Mouse (Mus musculus): ENCODE data around the gene St7. TPM values are rescaled to one million over a fixed set of nuclear protein-coding genes. Genes with fewer than 3 reads are reported as not detected.
"Not testable (repeated sequence)": the region's sequence is repeated elsewhere in the genome, so short reads cannot be mapped to it uniquely, and the experiment has no call there.

The St7 gene
- total RNA-seq (2021) = 10 to 100 TPM; 18.3 to 28.9 TPM
- long read RNA-seq, experiment 1, transcript St7-202 (15 exons, 2,046 nt) = major isoform, 14 of 21 reads
- long read RNA-seq, experiment 1, partial matches to known transcripts = 0 of 21 reads
- long read RNA-seq, experiment 1, other reads (novel, unspliced or antisense) = 3 of 21 reads
- long read RNA-seq, experiment 2, transcript St7-205 (16 exons, 2,115 nt) = minor isoform, 6 of 63 reads
- long read RNA-seq, experiment 2, transcript St7-202 (15 exons, 2,046 nt) = major isoform, 49 of 63 reads
- long read RNA-seq, experiment 2, partial matches to known transcripts = 2 of 63 reads
- long read RNA-seq, experiment 2, other reads (novel, unspliced or antisense) = 3 of 63 reads

DNA sequence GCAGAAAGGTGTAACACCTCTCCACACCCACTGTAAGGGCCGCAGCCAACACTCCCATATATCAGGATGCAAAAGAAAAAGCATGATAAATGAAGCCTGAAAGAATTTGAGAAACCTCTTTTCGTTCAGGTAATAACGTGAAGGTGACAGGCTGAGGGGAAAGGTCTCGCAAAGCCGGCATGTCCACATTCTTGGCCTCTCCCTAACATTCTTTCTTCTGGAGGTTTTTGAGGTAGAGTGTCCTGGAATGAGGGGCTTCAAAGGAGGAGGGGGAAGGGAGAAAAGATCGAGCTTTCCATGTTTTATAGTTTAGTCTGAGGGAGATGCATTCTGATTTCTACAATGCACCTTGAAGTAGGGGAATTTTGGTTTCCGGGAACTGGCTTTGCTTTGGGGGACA lies at the start of gene St7:
TSS of gene St7 (plus strand) at position 287 of the 400 bp plus-strand sequence.
- no peak for DNase-seq (ENCODE audit: low spot score in 2 of 2)

DNA sequence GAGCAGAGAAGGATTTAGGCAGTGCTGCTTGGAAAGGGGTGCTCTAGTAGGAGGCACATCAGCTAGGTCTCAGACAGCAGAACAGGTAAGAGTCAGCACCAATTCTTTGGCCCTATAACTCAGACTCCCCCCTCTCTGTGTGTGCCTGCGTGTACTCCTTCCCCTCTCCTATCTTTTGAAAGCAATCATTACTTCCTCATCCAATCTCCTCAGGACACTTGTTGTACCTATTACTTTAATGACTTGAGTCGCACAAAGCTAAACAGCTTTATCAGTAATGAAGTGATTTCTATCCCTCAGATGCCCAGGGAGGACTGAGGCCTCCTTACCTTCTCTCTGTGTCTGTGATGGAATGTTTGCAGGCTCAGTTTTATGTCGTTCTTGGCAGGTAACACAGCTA lies 46.6 kb upstream of the St7 start:
- no peak for DNase-seq (ENCODE audit: low spot score in 2 of 2)

DNA sequence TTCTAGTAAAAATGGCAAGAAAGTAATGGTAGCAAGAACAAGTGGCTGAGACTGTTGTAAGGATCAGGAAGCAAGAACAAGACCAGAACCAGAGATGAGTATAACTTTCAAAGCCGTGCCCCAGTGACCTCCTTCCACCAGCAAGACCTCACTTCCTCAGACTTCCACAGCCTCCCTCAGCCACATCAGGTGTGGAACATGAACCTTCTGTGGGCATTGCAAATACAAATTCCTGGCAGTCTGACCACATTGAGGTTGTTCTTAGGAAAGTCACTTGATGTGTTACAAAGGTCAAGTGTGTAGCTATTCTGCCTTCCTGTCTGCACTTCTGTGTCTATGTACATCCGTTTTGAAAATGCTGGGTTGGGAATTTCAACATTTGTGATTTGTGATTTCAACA lies 40.6 kb upstream of the St7 start:
- no peak for DNase-seq (ENCODE audit: low spot score in 2 of 2)

DNA sequence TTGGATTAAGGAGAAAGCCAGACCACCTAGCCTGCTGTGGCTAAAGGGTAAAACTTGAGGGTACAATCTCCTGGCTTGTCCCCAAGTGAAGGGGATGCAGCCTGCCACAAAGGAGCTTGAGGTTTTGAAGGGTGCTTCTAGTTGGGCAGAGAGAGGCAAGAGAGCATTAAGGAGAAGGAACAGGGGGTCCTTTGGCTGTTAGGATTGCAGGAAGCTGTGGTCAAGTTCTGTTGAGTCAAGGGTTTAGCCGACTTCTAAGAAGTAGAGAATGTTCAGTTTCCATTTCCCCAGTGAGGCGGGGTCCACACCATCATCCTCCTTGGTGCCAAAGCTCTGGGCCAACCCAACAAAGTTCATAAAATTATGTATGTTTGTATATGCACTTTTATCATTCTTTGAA lies 37.7 kb upstream of the St7 start:
- no peak for DNase-seq (ENCODE audit: low spot score in 2 of 2)

DNA sequence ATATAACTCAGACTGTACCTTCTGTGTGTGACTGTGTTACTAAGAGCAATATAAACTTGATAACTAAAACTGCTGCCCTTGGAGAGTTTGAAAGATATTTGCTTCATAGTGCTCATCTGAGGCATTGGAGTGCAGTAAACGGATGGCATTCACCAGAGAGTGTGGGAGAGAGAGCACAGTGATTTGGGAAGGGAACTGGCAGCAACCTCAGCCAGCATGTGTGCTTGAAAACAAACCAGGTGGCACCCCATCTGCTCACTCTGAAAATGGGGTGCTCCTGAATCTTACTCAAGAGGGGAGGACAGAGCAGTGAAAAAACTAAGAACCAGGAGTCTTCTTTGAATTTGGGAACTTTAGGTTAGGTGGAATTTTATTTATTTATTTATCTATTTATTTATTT lies 35.4 kb upstream of the St7 start:
- no peak for DNase-seq (ENCODE audit: low spot score in 2 of 2)

DNA sequence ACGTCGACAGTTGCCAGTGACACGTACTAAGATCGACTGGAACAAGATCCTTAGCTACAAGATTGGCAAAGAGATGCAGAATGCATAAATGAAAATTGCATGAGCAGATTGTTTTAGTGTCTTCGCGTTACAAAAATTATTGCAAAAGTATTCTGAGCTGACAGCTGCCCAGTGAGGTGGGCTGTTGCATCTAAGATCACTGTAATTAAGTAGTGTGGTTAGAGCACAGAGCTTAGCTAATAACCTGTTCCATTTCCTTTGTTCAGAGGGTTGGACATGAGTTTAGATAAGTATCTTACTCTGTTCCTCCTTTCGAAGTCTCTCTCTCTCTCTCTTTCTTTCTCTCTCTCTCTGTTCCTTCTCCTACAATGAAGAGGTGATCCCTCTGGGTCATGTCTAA lies 27.4 kb upstream of the St7 start:
- DNase-seq (ENCODE audit: low spot score in 2 of 2) = no peak

DNA sequence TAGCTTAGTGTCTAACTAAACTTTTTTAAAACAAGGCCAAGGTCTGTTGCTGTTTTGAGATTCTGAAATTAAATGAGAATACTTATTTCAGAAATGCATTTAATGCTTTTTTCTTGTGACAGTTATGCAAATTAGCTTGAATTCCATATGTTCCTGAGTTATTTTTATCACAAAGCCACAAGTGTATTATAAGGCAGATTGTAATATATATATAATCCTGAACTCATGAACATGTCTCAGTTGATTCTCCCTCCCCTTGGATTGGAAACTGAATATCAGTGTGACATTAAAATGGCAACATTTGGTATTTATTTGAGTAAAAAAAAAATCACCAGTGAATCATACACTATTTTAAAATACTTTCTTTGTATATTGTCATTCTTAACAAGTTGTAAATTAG lies 26.7 kb upstream of the St7 start:
- no peak for DNase-seq (ENCODE audit: low spot score in 2 of 2)

DNA sequence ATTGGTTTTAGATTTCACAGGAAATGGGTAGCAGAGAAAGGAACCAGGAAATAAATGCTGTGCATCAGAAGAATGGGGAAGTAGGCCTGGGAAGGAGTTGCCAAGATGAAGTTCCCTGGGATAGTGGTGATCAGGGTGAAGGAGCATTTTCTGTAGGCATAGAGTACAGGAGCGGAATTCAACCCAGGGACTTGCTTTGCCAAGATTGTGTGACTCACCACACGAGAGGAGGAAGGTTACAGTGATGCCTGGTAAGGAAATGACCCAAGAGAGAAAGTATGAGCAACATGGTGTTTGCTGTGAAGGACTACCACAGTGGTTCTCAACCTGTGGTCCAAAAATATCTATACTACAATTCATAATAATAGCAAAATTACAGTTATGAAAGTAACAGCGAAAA lies 24.9 kb upstream of the St7 start:
- DNase-seq (ENCODE audit: low spot score in 2 of 2) = no peak

DNA sequence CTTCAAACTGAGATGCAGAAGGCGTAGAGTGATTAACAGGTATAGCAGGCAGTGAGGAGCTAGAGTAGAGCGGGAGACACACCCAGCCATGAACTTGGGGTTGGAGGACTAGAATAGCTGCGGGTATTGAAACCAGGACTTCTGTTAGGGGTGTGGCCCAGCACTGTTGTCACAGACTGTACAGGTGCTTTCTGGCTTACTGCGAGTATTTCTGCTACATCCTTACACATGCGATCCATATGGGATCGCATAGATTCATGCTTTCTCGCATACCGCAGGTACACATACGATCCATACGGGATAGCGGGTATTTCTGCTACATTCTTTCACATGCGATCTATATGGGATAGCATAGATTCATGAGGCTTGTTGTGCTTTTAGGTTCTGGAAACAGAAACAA lies 24.4 kb upstream of the St7 start:
- no peak for DNase-seq (ENCODE audit: low spot score in 2 of 2)

DNA sequence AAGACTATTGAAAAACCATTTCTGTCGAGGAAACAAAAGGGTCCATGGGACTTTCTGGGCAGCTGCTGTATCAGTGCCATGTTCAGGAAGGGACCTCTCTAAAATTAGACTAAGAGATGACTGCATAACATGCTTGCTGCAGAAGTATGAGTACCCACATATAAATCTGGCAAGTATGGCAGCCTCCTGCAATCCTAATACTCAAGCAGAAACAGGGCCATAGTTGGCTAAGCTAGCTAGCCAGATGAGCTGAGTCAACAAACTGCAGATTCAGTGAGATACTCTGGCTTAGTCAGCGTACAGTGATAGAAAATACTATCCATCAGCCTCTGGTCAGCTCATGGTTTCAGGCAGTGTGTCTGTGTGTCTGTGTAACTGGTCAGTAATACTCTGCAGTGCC lies 22.9 kb upstream of the St7 start:
- no peak for DNase-seq (ENCODE audit: low spot score in 2 of 2)

DNA sequence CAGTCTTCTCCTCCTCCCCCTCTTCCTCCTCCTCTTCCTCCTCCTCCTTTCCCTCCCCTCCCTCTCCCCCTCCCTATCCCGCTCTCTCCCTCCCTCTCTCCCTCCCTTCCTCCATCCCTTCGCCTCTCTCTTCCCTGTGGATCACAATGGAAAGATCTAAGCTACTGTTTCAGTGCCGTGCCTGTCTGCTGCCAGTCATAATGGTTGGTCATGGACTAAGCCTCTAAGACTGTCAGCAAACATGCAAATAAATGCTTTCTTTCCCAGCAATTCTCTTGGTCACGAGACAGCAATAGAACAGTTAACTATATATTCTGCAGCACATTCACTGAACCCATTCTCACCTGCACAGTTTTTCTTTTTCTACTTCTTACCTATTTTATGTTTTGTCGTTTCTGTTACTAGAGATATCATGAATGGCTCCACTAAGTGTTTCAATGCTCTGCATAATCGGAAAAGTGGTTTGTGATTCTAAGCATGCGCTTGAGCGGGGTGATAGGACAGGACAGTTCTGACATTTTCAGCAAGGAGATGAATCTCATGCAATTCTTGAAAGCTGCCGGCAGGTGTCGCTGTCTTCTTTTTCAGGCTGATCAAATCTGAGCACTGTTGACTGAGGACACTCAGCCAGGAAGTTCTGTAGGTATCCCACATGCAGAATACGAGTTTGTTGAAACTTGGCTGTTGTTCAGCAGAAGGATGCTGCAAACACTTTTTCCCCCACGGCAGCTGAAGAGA lies 17.5 kb upstream of the St7 start:
- peak; percentile 61 to 74 for DNase-seq (ENCODE audit: low spot score in 2 of 2)

DNA sequence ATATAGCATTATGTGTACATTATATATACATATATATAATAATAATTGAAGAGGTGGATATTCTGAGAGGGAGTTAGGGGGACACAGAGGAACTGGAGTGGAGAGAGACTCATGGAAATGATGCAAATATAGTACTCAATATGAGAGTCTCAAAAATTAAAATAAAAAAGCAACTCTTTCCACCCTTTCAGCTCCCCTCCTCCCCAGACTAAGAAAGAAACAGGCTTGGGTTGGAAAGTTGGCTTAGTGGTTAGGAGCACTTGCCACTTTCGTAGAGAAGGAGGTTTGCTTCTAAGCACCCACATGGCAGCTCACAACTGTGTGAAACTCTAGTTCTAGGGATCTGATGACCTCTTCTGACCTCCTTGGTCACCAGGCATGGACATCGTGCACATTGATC lies 15.7 kb upstream of the St7 start:
- no peak for DNase-seq (ENCODE audit: low spot score in 2 of 2)

DNA sequence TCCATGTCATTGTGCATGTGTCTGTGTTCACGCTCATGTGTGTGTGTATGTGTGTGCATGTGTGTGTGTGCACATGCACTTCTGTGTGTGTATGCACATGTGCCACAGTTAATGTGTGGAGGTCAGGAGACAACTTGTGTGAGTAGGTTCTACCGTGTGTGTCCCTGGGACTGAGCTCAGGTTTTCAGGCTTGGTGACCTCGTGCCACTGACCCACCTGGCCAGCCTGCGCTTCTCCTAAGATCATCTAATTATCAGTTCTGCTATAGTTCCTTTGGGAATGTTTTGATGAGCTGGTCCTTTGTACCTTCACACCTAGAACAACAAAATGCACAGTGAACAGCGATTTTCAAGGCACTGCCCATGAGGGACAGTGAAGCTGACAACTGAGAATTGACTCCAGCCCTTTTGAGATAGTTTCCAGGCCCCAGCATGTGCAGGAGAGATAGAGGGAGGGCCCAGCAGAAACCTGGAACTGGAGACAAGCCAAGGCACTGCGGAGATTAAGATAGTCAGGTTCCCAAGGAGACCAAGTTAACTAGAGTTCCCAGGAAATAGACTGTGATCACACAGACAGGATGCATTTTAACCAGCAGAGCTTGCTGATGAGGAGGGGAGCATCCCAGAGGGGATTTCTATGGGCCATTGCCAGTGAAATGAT lies 12.3 kb upstream of the St7 start:
- DNase-seq (ENCODE audit: low spot score in 2 of 2) = no peak

DNA sequence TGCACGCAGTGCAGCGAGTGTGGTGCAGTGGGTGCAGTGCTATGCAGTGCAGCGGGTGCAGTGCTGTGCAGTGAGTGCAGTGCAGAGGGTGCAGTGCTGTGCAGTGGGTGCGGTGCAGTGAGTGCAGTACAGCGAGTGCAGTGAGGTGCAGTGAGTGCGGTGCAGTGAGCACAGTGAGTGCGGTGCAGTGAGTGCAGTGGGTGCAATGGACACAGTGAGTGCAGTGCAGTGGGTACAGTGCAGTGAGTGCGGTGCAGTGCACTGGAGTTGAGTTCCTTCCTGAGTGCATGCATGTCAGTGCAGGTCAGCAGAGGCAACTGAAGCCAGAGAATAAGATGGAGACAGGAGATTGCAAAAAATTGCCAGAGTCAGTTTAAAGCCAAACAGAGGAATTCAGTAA lies 10.9 kb upstream of the St7 start:
- DNase-seq (ENCODE audit: low spot score in 2 of 2) = no peak

DNA sequence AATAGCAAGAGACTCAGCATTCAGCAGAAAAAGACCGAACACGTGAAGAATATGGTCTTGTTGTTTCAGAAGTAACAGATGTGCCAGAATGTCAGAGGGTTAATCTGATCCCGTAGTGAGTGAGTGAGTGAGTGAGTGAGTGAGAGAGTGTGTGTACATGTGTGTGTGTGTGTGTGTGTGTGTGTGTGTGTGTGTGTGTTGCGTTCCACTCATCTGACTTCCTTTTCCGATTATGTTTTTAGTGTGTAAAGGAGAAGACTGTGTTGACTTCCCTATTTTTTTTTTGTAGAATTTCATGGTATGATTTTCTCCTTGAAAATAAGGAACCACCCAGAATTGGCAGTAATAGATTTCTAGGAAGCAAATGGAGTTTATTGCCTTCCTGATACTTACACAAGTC lies 4.1 kb upstream of the St7 start:
- DNase-seq (ENCODE audit: low spot score in 2 of 2) = no peak

DNA sequence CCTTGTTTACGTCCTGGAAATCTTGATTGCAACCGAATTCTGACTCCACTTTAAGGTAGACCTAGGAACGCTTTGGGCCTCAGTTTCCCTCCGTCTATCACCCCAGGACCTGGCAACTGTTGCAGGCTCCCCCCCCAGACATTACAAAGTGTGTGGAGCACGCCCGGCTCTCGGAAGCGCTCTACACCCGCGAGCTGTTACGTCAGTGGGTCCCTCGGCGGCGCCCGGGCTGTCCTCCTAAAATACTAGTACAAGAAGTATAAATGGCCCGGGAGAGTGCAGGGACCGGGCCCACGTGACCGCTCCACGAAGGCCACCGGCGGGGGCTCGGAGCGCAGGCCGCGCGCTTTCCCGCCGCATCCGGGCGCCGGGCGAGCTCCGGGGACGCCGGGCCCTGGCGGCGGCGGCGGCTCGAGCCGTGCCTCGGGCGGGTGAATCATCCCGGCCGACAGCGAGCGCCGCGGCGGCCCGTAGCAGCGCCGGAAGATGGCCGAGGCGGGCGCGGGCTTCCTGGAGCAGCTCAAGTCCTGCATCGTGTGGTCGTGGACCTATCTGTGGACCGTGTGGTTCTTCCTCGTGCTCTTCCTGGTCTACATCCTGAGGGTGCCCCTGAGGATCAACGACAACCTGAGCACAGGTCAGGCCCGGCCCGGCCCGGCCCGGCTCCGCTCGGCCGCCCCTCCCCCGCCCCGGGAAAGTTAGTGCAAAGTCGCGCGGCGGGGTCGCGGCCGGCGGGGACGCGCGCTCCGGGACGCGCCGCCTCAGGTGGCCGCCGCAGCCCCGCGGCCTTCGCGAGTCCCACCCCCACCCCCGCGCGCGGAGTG lies 1.2 kb downstream of the St7 start:
- peak; percentile 69 to 74 for DNase-seq (ENCODE audit: low spot score in 2 of 2)

DNA sequence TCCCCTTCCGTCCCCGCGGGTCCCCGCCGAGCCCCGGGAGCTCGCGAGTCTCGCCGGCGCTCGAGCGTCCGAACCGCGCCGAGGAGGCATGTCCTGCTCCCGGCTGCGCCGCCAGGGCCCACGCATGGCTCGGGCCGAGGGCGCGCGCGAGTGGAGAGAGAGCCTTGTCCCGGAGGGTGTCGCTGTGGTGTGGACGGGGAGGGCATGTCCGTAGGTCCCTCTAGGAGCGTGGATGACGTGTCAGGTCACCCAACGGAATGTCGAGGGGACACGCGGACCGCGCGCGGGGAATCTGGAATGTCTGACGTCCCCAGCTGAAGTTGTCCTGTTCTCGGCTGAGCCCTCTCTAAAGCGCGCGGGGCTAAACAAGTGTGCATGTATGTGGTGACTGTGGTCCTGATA lies 1.8 kb downstream of the St7 start:
- peak; percentile 80 to 81 for DNase-seq (ENCODE audit: low spot score in 2 of 2)

DNA sequence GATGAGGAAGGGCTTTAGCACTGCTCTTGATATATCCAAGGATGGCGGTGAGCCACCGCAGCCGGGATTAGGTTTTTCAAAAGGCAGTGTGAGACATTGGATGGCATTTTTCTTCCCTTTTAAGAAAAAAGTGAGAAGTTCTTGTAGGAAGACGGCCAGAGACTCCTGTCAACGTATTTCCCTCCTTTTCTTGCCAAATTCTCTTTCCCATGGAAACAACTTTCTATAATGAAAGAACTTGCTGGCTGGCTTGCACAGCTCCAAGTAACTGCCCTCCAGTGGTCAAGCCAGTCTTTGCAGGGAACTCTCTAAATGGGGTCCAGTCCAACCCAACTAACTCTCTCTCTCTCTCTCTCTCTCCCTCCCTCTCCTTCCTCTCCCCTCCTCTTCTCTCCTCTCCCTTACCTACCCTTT lies 3.6 kb downstream of the St7 start:
- peak; percentile 22 to 43 for DNase-seq (ENCODE audit: low spot score in 2 of 2)

DNA sequence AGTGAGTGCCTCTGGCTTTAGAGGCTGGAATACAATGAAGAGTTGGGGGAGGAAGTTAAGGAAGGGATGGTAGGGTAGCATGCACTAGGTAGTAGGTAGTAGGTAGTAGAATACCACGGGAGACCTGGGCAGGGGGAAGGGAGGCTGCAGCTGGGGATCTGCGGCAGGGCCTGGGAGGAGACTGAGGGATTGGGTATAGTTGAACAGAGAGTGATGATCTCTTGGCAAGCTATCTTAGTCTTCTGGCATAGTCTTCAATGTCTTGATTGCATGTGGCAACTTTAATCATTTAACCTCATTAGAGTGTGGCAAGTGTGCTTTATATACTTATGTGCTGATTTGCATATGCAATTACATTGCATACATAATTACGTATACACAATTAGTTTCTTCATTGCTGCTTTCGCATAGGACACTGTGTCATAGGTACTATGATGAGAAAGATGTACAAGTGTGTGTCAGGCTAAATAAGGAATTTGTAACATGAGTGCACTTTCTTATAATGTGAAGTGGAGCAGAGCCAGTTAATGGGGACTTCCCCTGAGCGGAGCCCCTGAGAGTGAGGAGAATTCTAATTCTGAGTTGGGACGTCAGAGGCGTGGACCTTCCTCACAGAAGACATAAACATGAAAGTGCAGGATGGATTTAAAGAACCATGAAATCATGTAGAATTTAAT lies 8.3 kb downstream of the St7 start:
- no peak for DNase-seq (ENCODE audit: low spot score in 2 of 2)

DNA sequence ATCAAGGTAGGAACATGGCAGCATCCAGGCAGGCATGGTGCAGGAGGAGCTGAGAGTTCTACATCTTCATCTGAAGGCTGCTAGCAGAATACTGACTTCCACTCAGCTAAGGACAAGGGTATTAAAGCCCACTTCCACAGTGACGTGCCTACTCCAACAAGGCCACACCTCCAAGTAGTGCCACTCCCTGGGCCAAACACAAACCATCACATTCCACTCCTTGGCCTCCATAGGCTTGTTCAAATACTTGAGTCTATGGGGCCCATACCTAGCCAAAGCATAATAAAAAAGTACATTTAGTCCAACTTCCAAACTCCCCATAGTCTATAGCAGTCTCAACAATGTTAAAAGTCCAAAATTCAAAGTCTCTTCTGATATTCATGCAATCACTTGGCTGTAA lies 11.3 kb downstream of the St7 start:
- DNase-seq (ENCODE audit: low spot score in 2 of 2) = not testable (repeated sequence)

DNA sequence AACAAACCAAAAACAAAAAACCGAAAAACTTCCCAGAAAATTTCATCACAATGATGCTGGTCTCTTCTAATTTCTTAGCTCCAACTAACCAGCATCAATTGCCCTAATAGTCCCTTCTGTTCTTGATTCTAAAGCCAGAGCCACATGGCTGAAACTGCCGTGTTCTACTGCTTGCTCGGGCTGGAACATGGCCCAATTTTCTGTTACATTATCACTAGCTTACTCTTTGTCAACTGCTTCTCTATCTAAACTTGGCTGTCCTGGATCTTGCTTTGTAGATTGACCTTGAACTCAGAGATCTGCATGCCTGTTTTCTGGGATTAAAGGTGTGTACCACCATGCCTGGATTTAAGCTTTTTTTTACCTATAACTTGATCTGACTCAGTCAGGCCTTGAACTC lies 13.2 kb downstream of the St7 start:
- no peak for DNase-seq (ENCODE audit: low spot score in 2 of 2)

Measured in adrenal gland, adult 18-20 months (tissue).